ENCODE assay signal across 8 mouse cellular contexts in the genomic region with DNA sequence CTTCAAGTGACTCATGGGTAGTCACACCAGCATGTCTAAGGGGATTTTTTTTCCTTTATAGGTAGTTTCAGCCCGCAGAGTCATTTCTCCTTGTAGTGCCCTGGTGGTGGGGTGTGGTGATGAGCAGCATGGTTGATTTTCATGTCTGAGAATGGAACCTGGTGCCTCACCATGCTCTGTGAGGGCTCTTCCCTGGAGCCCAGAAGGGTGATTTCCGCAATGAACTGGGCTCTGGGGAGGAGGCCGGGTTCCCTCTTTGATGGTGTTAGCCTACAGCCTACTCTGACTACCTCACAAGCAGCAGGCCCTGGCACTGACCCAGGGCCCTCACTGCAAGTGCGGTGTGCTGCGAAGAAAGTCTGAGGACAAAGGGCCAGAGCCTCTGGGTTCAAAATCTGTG. TPM values are rescaled to one million over a fixed set of nuclear protein-coding genes. Genes with fewer than 3 reads are reported as not detected.
DNase-seq lines count a peak whose midpoint lies in the region; ATAC-seq and TF ChIP-seq lines count a peak whose summit lies in the region.

Tap2 (plus strand) TSS at position 84 of the 400 bp plus-strand sequence.

- no peaks in the 10 kb centered on the region for H3K36me3 ChIP-seq in kidney, postnatal 0 days (ENCODE audit: insufficient read depth, low read length)
- H3K36me3 ChIP-seq in G1E (replicated peaks), result peaks cover 23% of the 10 kb centered on the region
- no peaks in the 10 kb centered on the region for H3K36me3 ChIP-seq in forebrain, embryonic 13.5 days (ENCODE audit: poor library complexity, severe bottlenecking)
- no peaks in the 10 kb centered on the region for H3K36me3 ChIP-seq in hindbrain, postnatal 0 days (ENCODE audit: insufficient read depth, low read length)
- H3K36me3 ChIP-seq in midbrain, postnatal 0 days (ENCODE audit: insufficient read depth, low read length), result no peaks in the 10 kb centered on the region

- peak within 1 kb of the TSS; percentile 96 for H3K4me2 ChIP-seq in kidney, postnatal 0 days (ENCODE audit: low read length)
- peak within 1 kb of the TSS; percentile 88 for H3K4me2 ChIP-seq in forebrain, embryonic 13.5 days
- peak within 1 kb of the TSS; percentile 62 for H3K4me2 ChIP-seq in hindbrain, postnatal 0 days (ENCODE audit: low read depth, low read length)
- peak within 1 kb of the TSS; percentile 79 for H3K4me2 ChIP-seq in midbrain, postnatal 0 days (ENCODE audit: low read depth, low read length, poor library complexity, severe bottlenecking)

- H3K27me3 ChIP-seq in kidney, postnatal 0 days (ENCODE audit: insufficient read depth, low read length), result no peaks in the 10 kb centered on the region; the same call in 1 of the 2 replicates
- H3K27me3 ChIP-seq in G1E (ENCODE audit: insufficient read depth, low read length), result peaks cover 11% of the 10 kb centered on the region; the same call in 1 of the 2 replicates
- peaks cover 78% of the 10 kb centered on the region for H3K27me3 ChIP-seq in forebrain, embryonic 13.5 days
- H3K27me3 ChIP-seq in hindbrain, postnatal 0 days (ENCODE audit: insufficient read depth, low read length), result peaks cover 12% of the 10 kb centered on the region; the same call in 1 of the 2 replicates
- peaks cover 27% of the 10 kb centered on the region for H3K27me3 ChIP-seq in midbrain, postnatal 0 days (ENCODE audit: insufficient read depth, low read length)

- no peaks in the 10 kb centered on the region for H3K9me3 ChIP-seq in kidney, postnatal 0 days (replicated peaks; ENCODE audit: low read length)
- no peaks in the 10 kb centered on the region for H3K9me3 ChIP-seq in G1E (replicated peaks)
- H3K9me3 ChIP-seq in forebrain, embryonic 13.5 days (replicated peaks), result no peaks in the 10 kb centered on the region
- H3K9me3 ChIP-seq in hindbrain, postnatal 0 days (ENCODE audit: low read length), result no peaks in the 10 kb centered on the region
- H3K9me3 ChIP-seq in midbrain, postnatal 0 days (ENCODE audit: low read length), result no peaks in the 10 kb centered on the region

- no peaks in the 10 kb centered on the region; the same call in 1 of the 2 replicates for H3K4me1 ChIP-seq in kidney, postnatal 0 days (replicated peaks; ENCODE audit: insufficient read depth, low read length)
- H3K4me1 ChIP-seq in G1E (ENCODE audit: insufficient read depth, low read depth, low read length), result peaks cover 47% of the 10 kb centered on the region
- peaks cover 11% of the 10 kb centered on the region; the same call in 1 of the 2 replicates for H3K4me1 ChIP-seq in forebrain, embryonic 13.5 days
- H3K4me1 ChIP-seq in hindbrain, postnatal 0 days (ENCODE audit: insufficient read depth, low read length), result peaks cover under 1% of the 10 kb centered on the region; the same call in 1 of the 2 replicates
- no peaks in the 10 kb centered on the region; the same call in 1 of the 2 replicates for H3K4me1 ChIP-seq in midbrain, postnatal 0 days (ENCODE audit: insufficient read depth, low read length)

- peak within 1 kb of the TSS; percentile 6; the same call in 1 of the 2 replicates for H3K27ac ChIP-seq in kidney, postnatal 0 days
- no peak within 1 kb of the TSS for H3K27ac ChIP-seq in forebrain, embryonic 13.5 days
- no peak within 1 kb of the TSS for H3K27ac ChIP-seq in hindbrain, postnatal 0 days
- H3K27ac ChIP-seq in midbrain, postnatal 0 days (ENCODE audit: low read depth, low read length), result no peak within 1 kb of the TSS

- peak within 1 kb of the TSS; percentile 82 for H3K4me3 ChIP-seq in kidney, postnatal 0 days (replicated peaks; ENCODE audit: low read depth, low read length)
- H3K4me3 ChIP-seq in G1E (ENCODE audit: low read depth, low read length), result peak within 1 kb of the TSS; percentile 95
- peak within 1 kb of the TSS; percentile 65 for H3K4me3 ChIP-seq in forebrain, embryonic 13.5 days
- peak within 1 kb of the TSS; percentile 59 for H3K4me3 ChIP-seq in hindbrain, postnatal 0 days (ENCODE audit: low read length)
- peak within 1 kb of the TSS; percentile 54 for H3K4me3 ChIP-seq in midbrain, postnatal 0 days (ENCODE audit: low read depth, low read length)

- DNase-seq in kidney, postnatal 0 days (ENCODE audit: low spot score), result no peak
- DNase-seq in kidney, adult 18-20 months, result no peak
- DNase-seq in G1E (ENCODE audit: low spot score), result no peak
- DNase-seq in hindbrain, postnatal 0 days (ENCODE audit: low spot score), result no peak
- DNase-seq in midbrain, postnatal 0 days (ENCODE audit: low spot score), result no peak
- no peak for DNase-seq in cerebellum, postnatal 4 days (ENCODE audit: low spot score in 2 of 2)
- no peak for DNase-seq in layer of hippocampus, postnatal 36 days

- WGBS in kidney, postnatal 0 days, result 78% methylated on average over 5 of the region's 5 CpGs
- 55% methylated on average over 5 of the region's 5 CpGs for WGBS in forebrain, embryonic 13.5 days
- WGBS in hindbrain, postnatal 0 days, result 56% methylated on average over 5 of the region's 5 CpGs
- 70% methylated on average over 5 of the region's 5 CpGs for WGBS in midbrain, postnatal 0 days

- TF ChIP-seq CTCF in kidney, postnatal 0 days (IDR thresholded peaks at IDR 0.05; ENCODE audit: low read depth), result no peak
- no peak for TF ChIP-seq CTCF in G1E (IDR thresholded peaks at IDR 0.05; ENCODE audit: low read depth, low read length)
- TF ChIP-seq CTCF in hindbrain, postnatal 0 days (IDR thresholded peaks at IDR 0.05; ENCODE audit: low read depth), result no peak
- no peak for TF ChIP-seq CTCF in midbrain, postnatal 0 days (IDR thresholded peaks at IDR 0.05)

- peak within 1 kb of the TSS; percentile 77 for H3K9ac ChIP-seq in kidney, postnatal 0 days (ENCODE audit: low read depth, low read length)
- peak within 1 kb of the TSS; percentile 72 for H3K9ac ChIP-seq in forebrain, embryonic 13.5 days
- H3K9ac ChIP-seq in hindbrain, postnatal 0 days (replicated peaks; ENCODE audit: low read length), result peak within 1 kb of the TSS; percentile 44
- peak within 1 kb of the TSS; percentile 48 for H3K9ac ChIP-seq in midbrain, postnatal 0 days (replicated peaks; ENCODE audit: low read length, poor library complexity, severe bottlenecking)

- ATAC-seq in kidney, postnatal 0 days (replicated peaks; ENCODE audit: low FRiP score, low read depth), result no peak
- ATAC-seq in G1E (ENCODE audit: extremely low read depth, insufficient number of reproducible peaks, low FRiP score, poor library complexity, severe bottlenecking), result no peak
- ATAC-seq in forebrain, embryonic 13.5 days, result no peak
- no peak for ATAC-seq in hindbrain, postnatal 0 days
- ATAC-seq in midbrain, postnatal 0 days (ENCODE audit: low FRiP score), result no peak

RNA-seq across cellular contexts. Expression of gene Tap2, which starts in this region (rescaled TPM):
- polyA plus RNA-seq in kidney, postnatal 0 days (2015; fragmentation: Nextera tagmentation; extraction: Ambion mirVana), result 8.8 TPM in 2 replicates
- total RNA-seq in G1E (2014; fragmentation: Nextera tagmentation) (7.8 and 8.7 TPM in 2 replicates), G1E (2017) (12.0 and 13.4 TPM in 2 replicates)
- polyA plus RNA-seq in G1E (2012), result 56.4 and 58.9 TPM in 2 replicates
- polyA plus RNA-seq in forebrain, embryonic 13.5 days (2015; fragmentation: Nextera tagmentation; extraction: Ambion mirVana), result 0.76 and 0.87 TPM in 2 replicates
- total RNA-seq in hindbrain, postnatal 0 days (2014; rRNA removed), result 0.89 and 1.8 TPM in 2 replicates
- 3.8 and 6.5 TPM in 2 replicates for polyA plus RNA-seq in hindbrain, postnatal 0 days (2015; fragmentation: Nextera tagmentation; extraction: Ambion mirVana)
- 1.8 and 2.0 TPM in 2 replicates for total RNA-seq in midbrain, postnatal 0 days (2014; rRNA removed)
- 2.9 and 4.2 TPM in 2 replicates for polyA plus RNA-seq in midbrain, postnatal 0 days (2015; fragmentation: Nextera tagmentation; extraction: Ambion mirVana)
- total RNA-seq in layer of hippocampus, postnatal 36 days (2021), result 10 to 100 TPM in 1 of 2 experiments, 1 to 10 TPM in 1; 8.5 to 10.3 TPM
